Mouse (Mus musculus) heart, embryonic 11.5 days (tissue): ENCODE data around the gene Gm49361. TPM values are rescaled to one million over a fixed set of nuclear protein-coding genes. Genes with fewer than 3 reads are reported as not detected.

ENCODE experiments used
- ATAC-seq: fragments of 200-750 bp; cut with Nextera tagmentation; replicated peaks from 2 replicates; pipeline ENCODE4 v1.8.0; 2017; ENCODE audit warnings: moderate library complexity; ENCODE audit not compliant: insufficient number of reproducible peaks, low FRiP score, low TSS enrichment
- H3K27ac ChIP-seq: fragments of 300-500 bp; sonication (generic); 2 replicates; pipeline ENCODE4 v1.5.1; 2014; ENCODE audit warnings: mild to moderate bottlenecking, low read depth, low read length
- H3K27me3 ChIP-seq: fragments of 300-500 bp; sonication (generic); 2 replicates; pipeline ENCODE4 v1.6.1; 2014; ENCODE audit warnings: mild to moderate bottlenecking, low read length, mixed read lengths; ENCODE audit not compliant: control insufficient read depth, insufficient read depth
- H3K36me3 ChIP-seq: fragments of 300-500 bp; sonication (generic); 2 replicates; pipeline ENCODE4 v1.6.1; 2014; ENCODE audit warnings: mild to moderate bottlenecking, low read length, moderate library complexity, mixed read lengths; ENCODE audit not compliant: control insufficient read depth, insufficient read depth
- H3K4me1 ChIP-seq: fragments of 300-500 bp; sonication (generic); 2 replicates; pipeline ENCODE4 v1.6.1; 2014; ENCODE audit warnings: low read length; ENCODE audit not compliant: control insufficient read depth, insufficient read depth
- H3K4me2 ChIP-seq: fragments of 300-500 bp; sonication (generic); 2 replicates; pipeline ENCODE4 v1.6.1; 2014; ENCODE audit warnings: mild to moderate bottlenecking, moderate library complexity
- H3K4me3 ChIP-seq: fragments of 300-500 bp; sonication (generic); 2 replicates; pipeline ENCODE4 v1.5.1; 2014; ENCODE audit warnings: low read depth, low read length
- H3K9ac ChIP-seq: fragments of 300-500 bp; sonication (generic); 2 replicates; pipeline ENCODE4 v1.6.1; 2014; ENCODE audit warnings: mild to moderate bottlenecking, low read depth, low read length, moderate library complexity
- H3K9me3 ChIP-seq: fragments of 300-500 bp; sonication (generic); replicated peaks from 2 replicates; pipeline ENCODE4 v1.6.1; 2016; ENCODE audit warnings: low read length; ENCODE audit not compliant: control insufficient read depth
- WGBS: fragments of 180-500 bp; shearing (Covaris S2); extraction: QIAGEN DNeasy Blood & Tissue Kit; methylation state at CpG from one replicate; pipeline ENCODE4 v1.1.7; 2014; ENCODE audit not compliant: insufficient replicate concordance; 5-methylcytosine and 5-hydroxymethylcytosine counted together
- polyA plus RNA-seq: library from polyadenylated mRNA; unstranded; fragments of >200 nt; fragmentation: Nextera tagmentation; extraction: Ambion mirVana; gene quantifications from 2 replicates; pipeline ENCODE4 v1.2.1, GENCODE M21; 2014

Gm49361 gene
- not detected in 2 replicates for polyA plus RNA-seq

DNA sequence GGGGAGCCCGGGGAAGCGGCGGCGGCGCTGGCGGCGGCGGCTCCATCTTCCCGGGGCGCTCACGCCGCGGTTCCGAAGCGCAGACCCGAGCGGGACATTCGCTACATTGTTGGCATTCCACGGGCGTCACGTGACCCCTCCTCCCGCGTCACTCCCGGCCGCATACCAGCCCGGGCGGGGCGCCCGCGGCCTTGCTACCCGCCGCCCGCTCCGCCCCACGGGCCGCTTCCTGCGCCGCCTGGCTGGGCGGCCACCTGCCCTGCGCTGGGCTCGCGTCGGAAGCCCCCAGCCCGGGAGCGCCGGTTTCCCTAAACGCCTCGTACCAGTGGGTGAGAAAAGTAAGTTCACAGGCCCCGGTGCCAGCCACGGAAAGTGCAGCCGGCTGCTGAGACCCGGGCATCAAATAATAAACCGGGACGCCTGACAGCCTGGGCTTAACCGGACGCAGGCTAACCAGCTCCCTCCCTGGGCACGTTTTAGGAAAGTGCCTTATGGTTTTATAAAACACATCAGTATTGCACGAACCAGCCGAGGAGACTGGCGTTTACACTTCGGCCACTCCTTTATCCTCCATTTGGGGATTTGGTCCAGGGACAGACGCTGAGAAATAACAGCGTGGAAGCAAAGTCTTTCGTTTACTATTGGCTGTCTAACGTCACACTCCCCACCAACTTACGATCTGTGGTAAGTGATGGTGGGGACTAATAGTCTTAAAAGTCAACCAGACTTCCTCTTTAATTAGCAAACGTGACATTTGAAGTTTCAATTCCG, at the start of gene Gm49361:
Gene Gm49361 (minus strand): TSS at position 103 of the 771 bp plus-strand sequence.
- Histone ChIP-seq H3K4me3 (peak within 1 kb of the TSS; percentile 98), H3K4me1 (peaks cover 13% of the 10 kb centered on the region), H3K4me2 (peak within 1 kb of the TSS; percentile 76), H3K9me3 (no peaks in the 10 kb centered on the region), H3K9ac (peak within 1 kb of the TSS; percentile 98), H3K27me3 (no peaks in the 10 kb centered on the region), H3K36me3 (no peaks in the 10 kb centered on the region), H3K27ac (peak within 1 kb of the TSS; percentile 96)
- ATAC-seq: peak; percentile 85
- under 1% methylated on average over 53 of the region's 68 CpGs for WGBS

DNA sequence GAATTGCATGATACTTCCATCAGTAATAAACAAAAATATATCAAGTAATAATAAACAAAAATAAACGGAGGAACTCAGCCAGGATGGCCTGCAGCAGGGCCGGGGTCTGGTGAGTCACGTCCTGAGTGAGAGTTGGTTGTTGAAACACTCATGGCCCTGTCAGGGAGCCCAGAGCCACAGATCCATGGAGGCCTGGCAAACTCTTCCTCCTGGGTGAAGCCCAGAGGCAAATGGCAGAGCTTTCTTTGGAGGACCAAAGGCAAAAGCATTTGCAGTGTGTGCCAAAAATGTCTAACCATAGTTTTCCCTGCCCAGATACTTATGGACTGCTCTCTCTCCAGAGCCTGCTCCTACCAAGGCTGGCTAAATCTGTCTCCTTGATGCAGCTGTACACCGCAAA, 45.3 kb upstream of the Gm49361 start:
- no peaks in the 10 kb centered on the region for H3K36me3 ChIP-seq
- WGBS: 74% methylated on average over 4 of the region's 4 CpGs
- no peak overlapping the region for H3K4me3 ChIP-seq
- H3K9me3 ChIP-seq: no peaks in the 10 kb centered on the region
- no peak overlapping the region for H3K9ac ChIP-seq
- H3K27me3 ChIP-seq: no peaks in the 10 kb centered on the region
- H3K27ac ChIP-seq: no peak overlapping the region
- H3K4me1 ChIP-seq: no peaks in the 10 kb centered on the region
- H3K4me2 ChIP-seq: no peak overlapping the region
- ATAC-seq: no peak

DNA sequence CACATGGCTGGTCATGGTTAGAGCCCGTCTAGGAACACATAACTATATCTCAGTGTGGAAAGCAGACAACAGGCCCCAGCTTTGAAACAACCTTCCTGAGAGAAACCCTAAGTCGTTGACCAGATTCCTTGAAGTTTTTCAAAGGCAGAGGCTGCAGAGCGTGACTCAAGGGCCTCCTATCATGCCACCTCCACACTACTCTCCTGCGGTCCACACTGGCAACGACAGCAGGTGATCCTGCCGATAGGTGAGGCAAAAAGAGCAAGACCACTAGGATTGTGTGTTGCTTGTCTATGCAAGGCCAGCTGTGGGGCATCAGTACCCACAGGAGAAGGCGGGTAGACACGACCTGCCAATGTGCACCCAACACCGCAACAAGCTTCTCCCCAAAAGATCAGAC, 43.9 kb upstream of the Gm49361 start:
- no peak overlapping the region for H3K4me2 ChIP-seq
- no peaks in the 10 kb centered on the region for H3K4me1 ChIP-seq
- no peaks in the 10 kb centered on the region for H3K27me3 ChIP-seq
- no peaks in the 10 kb centered on the region for H3K36me3 ChIP-seq
- ATAC-seq: no peak
- no peak overlapping the region for H3K9ac ChIP-seq
- 83% methylated on average over 9 of the region's 9 CpGs for WGBS
- no peaks in the 10 kb centered on the region for H3K9me3 ChIP-seq
- no peak overlapping the region for H3K4me3 ChIP-seq
- H3K27ac ChIP-seq: no peak overlapping the region

DNA sequence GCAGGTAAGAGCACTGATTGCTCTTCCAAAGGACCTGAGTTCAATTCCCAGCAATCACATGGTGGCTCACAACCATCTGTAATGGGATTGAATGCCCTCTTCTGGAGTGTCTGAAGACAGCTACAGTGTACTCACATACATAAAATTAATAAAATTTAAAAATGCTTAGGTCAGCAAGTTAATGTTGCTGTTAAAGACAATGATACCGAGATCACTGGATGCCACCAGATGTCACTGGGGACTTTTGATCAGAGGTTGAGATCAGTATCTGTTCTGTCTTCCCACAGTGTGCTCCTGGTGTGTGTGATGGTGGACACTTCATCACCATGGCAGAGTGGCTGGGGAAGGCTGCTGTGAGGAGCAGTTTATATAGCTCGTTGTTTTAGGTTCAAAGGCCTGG, 43.4 kb upstream of the Gm49361 start:
- WGBS: 72% methylated on average over 2 of the region's 2 CpGs

DNA sequence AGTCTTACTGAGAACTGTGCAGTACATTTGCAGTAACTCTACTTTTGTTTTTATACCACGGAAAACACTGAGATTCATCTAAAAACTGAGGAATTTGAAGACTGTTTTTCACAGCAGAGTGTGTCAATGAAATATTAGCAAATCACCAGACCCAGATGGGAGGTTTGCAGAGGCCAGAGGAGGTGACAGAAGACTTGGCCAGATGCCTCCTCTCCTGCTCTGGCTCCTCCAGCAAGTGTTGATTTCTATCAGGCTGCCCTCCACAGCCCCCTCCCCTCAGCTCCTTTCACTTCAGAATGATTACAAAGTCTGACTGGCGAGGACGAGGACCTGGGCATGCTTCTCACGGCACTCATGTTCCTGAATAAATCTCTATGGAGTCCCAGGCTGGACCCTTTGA, 41.5 kb upstream of the Gm49361 start:
- no peak overlapping the region for H3K27ac ChIP-seq
- H3K36me3 ChIP-seq: no peaks in the 10 kb centered on the region
- no peaks in the 10 kb centered on the region for H3K27me3 ChIP-seq
- no peak for ATAC-seq
- 51% methylated on average over 4 of the region's 4 CpGs for WGBS
- H3K4me1 ChIP-seq: no peaks in the 10 kb centered on the region
- H3K9me3 ChIP-seq: no peaks in the 10 kb centered on the region
- no peak overlapping the region for H3K4me3 ChIP-seq
- H3K4me2 ChIP-seq: no peak overlapping the region
- no peak overlapping the region for H3K9ac ChIP-seq

More for the DNA sequence above, 43.4 kb upstream of the Gm49361 start:
- no peaks in the 10 kb centered on the region for H3K36me3 ChIP-seq
- H3K27me3 ChIP-seq: no peaks in the 10 kb centered on the region
- no peak overlapping the region for H3K4me3 ChIP-seq
- no peak overlapping the region for H3K9ac ChIP-seq
- no peaks in the 10 kb centered on the region for H3K9me3 ChIP-seq
- H3K27ac ChIP-seq: no peak overlapping the region
- H3K4me1 ChIP-seq: no peaks in the 10 kb centered on the region
- no peak overlapping the region for H3K4me2 ChIP-seq
- no peak for ATAC-seq

DNA sequence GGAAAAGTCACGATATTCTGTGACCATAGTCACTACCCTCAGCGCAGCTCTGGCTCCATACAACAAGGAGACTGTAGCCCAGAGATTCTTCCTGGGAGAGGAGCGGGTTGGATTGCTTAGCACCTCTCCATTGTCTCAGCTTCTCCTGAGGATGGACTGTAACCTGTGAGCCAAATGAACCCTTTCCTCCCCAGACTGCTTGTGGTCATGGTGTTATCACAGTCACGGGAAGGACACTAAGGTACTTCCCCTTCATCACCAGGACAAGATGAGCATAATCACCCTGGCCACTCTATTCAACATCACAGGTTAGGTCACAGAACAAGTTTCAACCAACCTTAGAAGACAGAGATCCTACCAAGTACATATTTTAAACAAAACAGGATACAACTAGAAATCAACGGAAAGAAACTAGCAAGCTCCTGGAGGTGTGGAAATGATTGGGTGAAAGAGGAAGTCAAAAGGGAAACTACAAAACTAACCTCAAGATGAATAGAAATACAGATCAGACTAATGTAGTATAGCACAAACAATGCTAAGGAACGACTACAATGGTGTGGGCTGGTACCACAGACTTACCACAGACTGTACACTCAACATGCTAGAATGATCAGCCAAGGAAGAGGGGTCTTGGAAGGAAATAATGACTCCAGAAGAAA, 26.4 kb upstream of the Gm49361 start:
- ATAC-seq: no peak
- Histone ChIP-seq H3K27ac (no peak overlapping the region), H3K9ac (no peak overlapping the region), H3K36me3 (no peaks in the 10 kb centered on the region), H3K4me2 (no peak overlapping the region), H3K4me3 (no peak overlapping the region), H3K4me1 (no peaks in the 10 kb centered on the region), H3K27me3 (no peaks in the 10 kb centered on the region), H3K9me3 (no peaks in the 10 kb centered on the region)
- WGBS: 71% methylated on average over 6 of the region's 6 CpGs

DNA sequence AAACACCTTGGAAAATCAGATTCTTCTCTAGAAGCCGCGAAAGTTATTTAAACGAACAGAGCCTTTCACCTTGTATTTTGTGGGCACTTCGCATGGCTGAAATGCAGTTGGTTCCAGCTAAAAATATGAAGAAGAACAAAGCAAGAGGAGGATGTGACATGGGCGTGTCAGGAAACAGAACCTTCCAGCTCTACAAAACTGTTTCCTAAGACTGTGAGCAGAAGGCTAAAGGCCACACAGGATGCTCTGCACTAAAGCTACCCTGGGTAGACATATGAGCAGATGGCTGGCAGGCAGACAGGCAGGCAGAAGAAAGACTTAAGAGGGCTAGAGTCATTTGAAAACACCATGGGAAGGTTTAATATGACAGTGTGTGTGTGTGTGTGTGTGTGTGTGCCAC, 23.2 kb upstream of the Gm49361 start:
- Histone ChIP-seq H3K4me1 (no peaks in the 10 kb centered on the region), H3K9ac (no peak overlapping the region)
- 94% methylated on average over 5 of the region's 5 CpGs for WGBS

DNA sequence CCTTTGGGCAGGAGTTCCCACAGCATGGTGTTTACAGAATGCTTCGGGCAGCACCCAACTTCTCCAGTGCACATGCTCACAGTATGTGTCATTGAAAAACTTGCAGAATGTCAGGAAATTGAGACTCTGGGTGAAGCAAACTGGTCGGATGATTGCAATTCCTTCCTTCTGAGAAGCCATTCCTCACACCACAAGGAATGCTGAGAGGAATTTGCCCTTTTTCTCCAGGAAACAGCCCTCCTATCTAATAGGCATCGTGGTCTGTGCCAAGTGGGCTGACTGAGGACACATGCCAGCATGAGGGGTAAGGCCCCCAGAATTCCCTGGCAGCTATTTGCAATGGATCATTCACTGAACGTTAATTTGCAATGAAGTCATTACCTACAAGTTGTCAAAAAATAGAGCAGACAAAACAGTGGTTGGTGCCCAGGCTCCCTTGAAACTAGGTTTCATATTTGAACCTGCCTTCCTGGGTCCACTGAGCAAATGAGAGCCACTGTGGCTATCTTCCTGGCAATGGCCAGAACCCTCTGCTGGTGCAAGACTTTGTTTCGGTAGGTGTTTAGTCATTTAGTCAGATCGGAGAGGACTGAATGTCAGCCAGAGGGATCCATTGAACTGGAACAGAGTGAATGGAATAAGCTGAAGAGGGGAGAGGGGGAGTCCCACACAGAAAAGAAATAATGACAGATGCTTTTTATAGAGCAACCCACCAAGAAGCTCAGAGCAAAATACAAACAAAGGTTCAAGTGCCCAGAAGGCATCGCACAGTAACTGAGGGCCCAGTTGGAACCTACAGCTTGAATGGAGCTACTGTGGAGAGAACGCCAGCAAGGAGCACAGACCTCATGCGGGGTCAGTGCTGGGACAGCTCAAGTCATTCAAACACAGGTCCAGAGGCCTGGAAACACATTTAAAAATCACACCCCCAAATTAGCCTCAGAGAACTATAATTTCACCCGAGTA, 14.8 kb upstream of the Gm49361 start:
- Histone ChIP-seq H3K4me2 (no peak overlapping the region), H3K9ac (no peak overlapping the region), H3K4me3 (no peak overlapping the region), H3K27me3 (no peaks in the 10 kb centered on the region), H3K9me3 (no peaks in the 10 kb centered on the region), H3K27ac (no peak overlapping the region), H3K4me1 (no peaks in the 10 kb centered on the region), H3K36me3 (no peaks in the 10 kb centered on the region)
- ATAC-seq: no peak
- WGBS: 62% methylated on average over 10 of the region's 10 CpGs

More for the DNA sequence above, 23.2 kb upstream of the Gm49361 start:
- Histone ChIP-seq H3K27me3 (no peaks in the 10 kb centered on the region), H3K4me3 (no peak overlapping the region), H3K4me2 (no peak overlapping the region), H3K27ac (no peak overlapping the region), H3K36me3 (no peaks in the 10 kb centered on the region), H3K9me3 (no peaks in the 10 kb centered on the region)
- ATAC-seq: no peak
